Mouse (Mus musculus): Measurements from ENCODE around the gene Slc9a3r2. TPM values are rescaled to one million over a fixed set of nuclear protein-coding genes. Genes with fewer than 3 reads are reported as not detected.

Slc9a3r2 gene
- polyA plus RNA-seq, 1 experiment from 2014 or later, result 56.7 TPM

Small RNAs within 50 kb of the gene (microRNA-seq; reads per million reads assigned to microRNA genes)
- not detected for gene Gm24589 (ENCODE audit: borderline number of aligned reads)

Other genes starting within 250 kb of the Slc9a3r2 start
- 202 and 224 TPM in 2 replicates for gene Rnps1, start 235.8 kb downstream of the Slc9a3r2 start, polyA plus RNA-seq (2014; fragmentation: Nextera tagmentation; extraction: Ambion mirVana)
- gene Eci1, start 223.7 kb downstream of the Slc9a3r2 start, polyA plus RNA-seq (2014; fragmentation: Nextera tagmentation; extraction: Ambion mirVana), result 57.6 and 58.7 TPM in 2 replicates
- gene Dnase1l2, start 207.2 kb downstream of the Slc9a3r2 start, polyA plus RNA-seq (2014; fragmentation: Nextera tagmentation; extraction: Ambion mirVana), result 3.3 and 4.9 TPM in 2 replicates
- 13.3 and 18.6 TPM in 2 replicates for gene E4f1, start 180.0 kb downstream of the Slc9a3r2 start, polyA plus RNA-seq (2014; fragmentation: Nextera tagmentation; extraction: Ambion mirVana)
- gene Pgp, start 179.9 kb downstream of the Slc9a3r2 start, polyA plus RNA-seq (2014; fragmentation: Nextera tagmentation; extraction: Ambion mirVana), result 57.7 and 58.5 TPM in 2 replicates
- gene Bricd5, start 176.4 kb downstream of the Slc9a3r2 start, polyA plus RNA-seq (2014; fragmentation: Nextera tagmentation; extraction: Ambion mirVana), result 1.5 and 2.0 TPM in 2 replicates
- gene Mlst8, start 171.2 kb downstream of the Slc9a3r2 start, polyA plus RNA-seq (2014; fragmentation: Nextera tagmentation; extraction: Ambion mirVana), result 21.7 and 23.7 TPM in 2 replicates
- gene Caskin1, start 161.7 kb downstream of the Slc9a3r2 start, polyA plus RNA-seq (2014; fragmentation: Nextera tagmentation; extraction: Ambion mirVana), result 2.9 and 3.7 TPM in 2 replicates
- gene Traf7, start 122.4 kb downstream of the Slc9a3r2 start, polyA plus RNA-seq (2014; fragmentation: Nextera tagmentation; extraction: Ambion mirVana), result 78.9 and 86.3 TPM in 2 replicates
- gene Rab26, start 116.1 kb downstream of the Slc9a3r2 start, polyA plus RNA-seq (2014; fragmentation: Nextera tagmentation; extraction: Ambion mirVana), result 2.8 and 2.9 TPM in 2 replicates
- gene Pkd1, start 100.5 kb downstream of the Slc9a3r2 start, polyA plus RNA-seq (2014; fragmentation: Nextera tagmentation; extraction: Ambion mirVana), result 37.9 and 40.1 TPM in 2 replicates
- gene Tsc2, start 17.7 kb downstream of the Slc9a3r2 start, polyA plus RNA-seq (2014; fragmentation: Nextera tagmentation; extraction: Ambion mirVana), result 60.8 and 71.2 TPM in 2 replicates
- 16.8 and 19.1 TPM in 2 replicates for gene Nthl1, start 17.6 kb downstream of the Slc9a3r2 start, polyA plus RNA-seq (2014; fragmentation: Nextera tagmentation; extraction: Ambion mirVana)
- 0.82 and 1.4 TPM in 2 replicates for gene Npw, start 8.1 kb upstream of the Slc9a3r2 start, polyA plus RNA-seq (2014; fragmentation: Nextera tagmentation; extraction: Ambion mirVana)
- 23.7 and 25.2 TPM in 2 replicates for gene Zfp598, start 19.4 kb upstream of the Slc9a3r2 start, polyA plus RNA-seq (2014; fragmentation: Nextera tagmentation; extraction: Ambion mirVana)
- 7.7 and 8.2 TPM in 2 replicates for gene Syngr3, start 39.6 kb upstream of the Slc9a3r2 start, polyA plus RNA-seq (2014; fragmentation: Nextera tagmentation; extraction: Ambion mirVana)
- 40.8 and 41.9 TPM in 2 replicates for gene Gfer, start 45.8 kb upstream of the Slc9a3r2 start, polyA plus RNA-seq (2014; fragmentation: Nextera tagmentation; extraction: Ambion mirVana)
- gene Noxo1, start 45.9 kb upstream of the Slc9a3r2 start, polyA plus RNA-seq (2014; fragmentation: Nextera tagmentation; extraction: Ambion mirVana), result 3.7 and 5.3 TPM in 2 replicates
- 50.1 and 67.2 TPM in 2 replicates for gene Tbl3, start 57.3 kb upstream of the Slc9a3r2 start, polyA plus RNA-seq (2014; fragmentation: Nextera tagmentation; extraction: Ambion mirVana)
- gene Rnf151, start 67.7 kb upstream of the Slc9a3r2 start, polyA plus RNA-seq (2014; fragmentation: Nextera tagmentation; extraction: Ambion mirVana), result 0.17 TPM in 1 of 2 replicates, not detected in the other
- gene Rps2, start 67.8 kb upstream of the Slc9a3r2 start, polyA plus RNA-seq (2014; fragmentation: Nextera tagmentation; extraction: Ambion mirVana), result 1,571 and 1,579 TPM in 2 replicates
- 233 and 267 TPM in 2 replicates for gene Ndufb10, start 74.2 kb upstream of the Slc9a3r2 start, polyA plus RNA-seq (2014; fragmentation: Nextera tagmentation; extraction: Ambion mirVana)
- 0.39 TPM in 1 of 2 replicates, not detected in the other for gene Rpl3l, start 77.5 kb upstream of the Slc9a3r2 start, polyA plus RNA-seq (2014; fragmentation: Nextera tagmentation; extraction: Ambion mirVana)
- gene Msrb1, start 86.3 kb upstream of the Slc9a3r2 start, polyA plus RNA-seq (2014; fragmentation: Nextera tagmentation; extraction: Ambion mirVana), result 28.7 and 30.3 TPM in 2 replicates
- 10.1 and 11.7 TPM in 2 replicates for gene Hs3st6, start 102.7 kb upstream of the Slc9a3r2 start, polyA plus RNA-seq (2014; fragmentation: Nextera tagmentation; extraction: Ambion mirVana)
- not detected in 2 replicates for gene Meiob, start 154.0 kb upstream of the Slc9a3r2 start, polyA plus RNA-seq (2014; fragmentation: Nextera tagmentation; extraction: Ambion mirVana)
- gene Hagh, start 189.8 kb upstream of the Slc9a3r2 start, polyA plus RNA-seq (2014; fragmentation: Nextera tagmentation; extraction: Ambion mirVana), result 40.6 and 43.3 TPM in 2 replicates
- 16.2 and 20.0 TPM in 2 replicates for gene Fahd1, start 200.0 kb upstream of the Slc9a3r2 start, polyA plus RNA-seq (2014; fragmentation: Nextera tagmentation; extraction: Ambion mirVana)
- gene Igfals, start 215.7 kb upstream of the Slc9a3r2 start, polyA plus RNA-seq (2014; fragmentation: Nextera tagmentation; extraction: Ambion mirVana), result 0.22 and 0.51 TPM in 2 replicates
- gene Nubp2, start 236.0 kb upstream of the Slc9a3r2 start, polyA plus RNA-seq (2014; fragmentation: Nextera tagmentation; extraction: Ambion mirVana), result 47.5 and 48.0 TPM in 2 replicates
- 40.8 and 41.7 TPM in 2 replicates for gene Spsb3, start 236.3 kb upstream of the Slc9a3r2 start, polyA plus RNA-seq (2014; fragmentation: Nextera tagmentation; extraction: Ambion mirVana)
- gene Eme2, start 244.8 kb upstream of the Slc9a3r2 start, polyA plus RNA-seq (2014; fragmentation: Nextera tagmentation; extraction: Ambion mirVana), result 23.0 and 24.9 TPM in 2 replicates
- gene Mrps34, start 244.8 kb upstream of the Slc9a3r2 start, polyA plus RNA-seq (2014; fragmentation: Nextera tagmentation; extraction: Ambion mirVana), result 78.5 and 78.7 TPM in 2 replicates
- 37.5 and 46.1 TPM in 2 replicates for gene Nme3, start 246.2 kb upstream of the Slc9a3r2 start, polyA plus RNA-seq (2014; fragmentation: Nextera tagmentation; extraction: Ambion mirVana)

All from embryonic facial prominence, embryonic 14.5 days (tissue).